Mouse (Mus musculus) limb, embryonic 14.5 days (tissue): Measurements from ENCODE around the gene Sox12. TPM values are rescaled to one million over a fixed set of nuclear protein-coding genes. Genes with fewer than 3 reads are reported as not detected.

Source experiments
- ATAC-seq: fragments of 200-750 bp; cut with Nextera tagmentation; 2 replicates; pipeline ENCODE4 v1.8.0; 2017; ENCODE audit warnings: low read depth, moderate number of reproducible peaks, moderate TSS enrichment; ENCODE audit not compliant: low FRiP score
- DNase-seq: peaks from one replicate; pipeline ENCODE4 v3.0.0-alpha.2; 2015; ENCODE audit warnings: low spot score
- H3K27ac ChIP-seq: fragments of 300-500 bp; sonication (generic); replicated peaks from 2 replicates; pipeline ENCODE4 v1.5.1; 2014; ENCODE audit warnings: low read depth, mild to moderate bottlenecking, low read length, moderate library complexity, mixed read lengths
- H3K27me3 ChIP-seq: fragments of 300-500 bp; sonication (generic); 2 replicates; pipeline ENCODE4 v1.6.1; 2014; ENCODE audit warnings: low read length, mixed read lengths; ENCODE audit not compliant: control insufficient read depth, insufficient read depth
- H3K36me3 ChIP-seq: fragments of 300-500 bp; sonication (generic); 2 replicates; pipeline ENCODE4 v1.6.1; 2014; ENCODE audit warnings: mild to moderate bottlenecking, low read length, moderate library complexity, mixed read lengths; ENCODE audit not compliant: control insufficient read depth, insufficient read depth
- H3K4me1 ChIP-seq: fragments of 300-500 bp; sonication (generic); 2 replicates; pipeline ENCODE4 v1.6.1; 2014; ENCODE audit warnings: antibody characterized with exemption, low read length, mixed read lengths; ENCODE audit not compliant: control insufficient read depth, insufficient read depth
- H3K4me2 ChIP-seq: fragments of 300-500 bp; sonication (generic); replicated peaks from 2 replicates; pipeline ENCODE4 v1.6.1; 2014; ENCODE audit warnings: low read depth, mild to moderate bottlenecking, low read length, moderate library complexity; ENCODE audit not compliant: severe bottlenecking
- H3K4me3 ChIP-seq: fragments of 300-500 bp; sonication (generic); replicated peaks from 2 replicates; pipeline ENCODE4 v1.5.1; 2014; ENCODE audit warnings: low read length
- H3K9ac ChIP-seq: fragments of 300-500 bp; sonication (generic); 2 replicates; pipeline ENCODE4 v1.6.1; 2014; ENCODE audit warnings: mild to moderate bottlenecking, low read depth, low read length, moderate library complexity; ENCODE audit not compliant: severe bottlenecking
- H3K9me3 ChIP-seq: fragments of 300-500 bp; sonication (generic); 2 replicates; pipeline ENCODE4 v1.6.1; 2016; ENCODE audit warnings: low read length; ENCODE audit not compliant: control insufficient read depth
- POLR2A ChIP-seq: fragments of 200-500 bp; IDR thresholded peaks from 2 replicates; pipeline ENCODE4 v1.8.0; 2012; ENCODE audit warnings: inconsistent platforms, mild to moderate bottlenecking, moderate library complexity, borderline replicate concordance; ENCODE audit not compliant: insufficient read depth, insufficient read length; ENCODE audit errors: extremely low read depth
- WGBS: fragments of 180-500 bp; shearing (Covaris S2); extraction: QIAGEN DNeasy Blood & Tissue Kit; methylation state at CpG from one replicate; pipeline ENCODE4 v1.1.7; 2014; 5-methylcytosine and 5-hydroxymethylcytosine counted together
- polyA plus RNA-seq, 2 experiments: library from polyadenylated mRNA; depleted of rRNA in 1 of 2; stranded (reverse) in 1 of 2; unstranded in 1 of 2; fragments of >200 nt; fragmentation: Nextera tagmentation in 1 of 2; extraction: Ambion mirVana in 1 of 2; gene quantifications; 2 replicates each; pipeline versions ENCODE4 v1.2.1 to v1.2.3; 2012 to 2014

Gene Sox12
- 48.8 and 60.7 TPM in 2 replicates for polyA plus RNA-seq (2012; rRNA removed)
- 13.5 and 17.1 TPM in 2 replicates for polyA plus RNA-seq (2014; fragmentation: Nextera tagmentation; extraction: Ambion mirVana)

DNA sequence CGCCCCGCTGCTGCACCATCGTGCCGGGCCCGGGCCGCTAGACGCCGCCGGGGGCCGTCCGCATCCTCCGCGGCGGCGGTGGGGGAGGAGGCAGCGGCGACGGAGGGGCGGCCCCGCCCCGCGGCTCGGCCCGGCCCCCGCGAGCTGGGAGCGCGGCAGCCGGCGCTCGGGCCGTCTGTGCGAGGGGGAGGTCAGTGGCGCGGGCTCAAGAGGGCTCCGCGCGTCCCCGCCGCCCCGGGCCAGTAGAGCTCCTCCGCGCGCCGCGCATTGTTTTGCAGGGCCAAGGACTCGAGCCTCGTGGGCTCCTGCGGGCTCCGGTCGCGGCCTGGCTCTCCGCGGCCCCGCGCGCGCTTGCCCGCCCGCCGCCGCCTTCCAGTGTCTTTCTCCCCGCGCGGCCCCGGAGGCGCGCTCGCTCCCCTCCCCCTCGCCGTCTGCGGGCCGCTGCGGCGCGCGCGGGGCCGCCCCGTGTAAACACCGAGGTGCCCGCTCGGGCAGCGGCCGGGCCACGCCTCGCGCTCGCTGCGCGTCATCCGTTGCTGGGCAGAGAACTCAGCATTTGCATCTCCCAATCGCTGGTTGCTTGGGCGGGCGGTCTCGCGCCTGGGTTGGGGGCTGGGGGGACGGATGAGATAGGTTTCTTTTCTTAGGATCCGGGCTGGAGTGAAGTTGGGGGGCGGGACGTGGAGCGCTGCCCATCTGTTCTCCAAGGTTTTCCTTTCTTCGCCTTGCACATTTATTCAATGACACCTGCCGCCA, at the start of gene Sox12:
Gene Sox12, minus strand, starts transcription at position 384 of the 756 bp plus-strand sequence.
- WGBS: 0% methylated on average over 30 of the region's 104 CpGs

GRCm38 (mm10) chr2:152447461-152447860, 49.6 kb upstream of the Sox12 start:
- no peak overlapping the region for H3K4me2 ChIP-seq
- H3K27ac ChIP-seq: no peak overlapping the region
- no peaks in the 10 kb centered on the region for H3K27me3 ChIP-seq
- no peak for TF ChIP-seq POLR2A
- no peak for DNase-seq
- no peaks in the 10 kb centered on the region for H3K9me3 ChIP-seq
- no peaks in the 10 kb centered on the region for H3K4me1 ChIP-seq
- no peaks in the 10 kb centered on the region for H3K36me3 ChIP-seq
- H3K9ac ChIP-seq: no peak overlapping the region
- WGBS: 57% methylated on average over 5 of the region's 5 CpGs
- ATAC-seq: no peak
- no peak overlapping the region for H3K4me3 ChIP-seq

More for the DNA sequence above, at the start of gene Sox12:
- peak; percentile 96 for DNase-seq
- Histone ChIP-seq H3K4me1 (peaks cover 31% of the 10 kb centered on the region), H3K4me3 (peak within 1 kb of the TSS; percentile 93), H3K27ac (peak within 1 kb of the TSS; percentile 99), H3K9me3 (no peaks in the 10 kb centered on the region), H3K9ac (peak within 1 kb of the TSS; percentile 94), H3K4me2 (peak within 1 kb of the TSS; percentile 92), H3K27me3 (no peaks in the 10 kb centered on the region), H3K36me3 (peaks cover 19% of the 10 kb centered on the region)
- TF ChIP-seq POLR2A: peak; percentile 67; the same call in 1 of the 2 replicates
- peak; percentile 73 for ATAC-seq

- H3K4me1 ChIP-seq: no peaks in the 10 kb centered on the region
- TF ChIP-seq POLR2A: no peak
- H3K36me3 ChIP-seq: no peaks in the 10 kb centered on the region
- no peak overlapping the region for H3K4me3 ChIP-seq
- 71% methylated on average over 2 of the region's 2 CpGs for WGBS
- no peak overlapping the region for H3K4me2 ChIP-seq
- no peak overlapping the region for H3K27ac ChIP-seq
- ATAC-seq (no peak), DNase-seq (no peak)
- no peak overlapping the region for H3K9ac ChIP-seq
- H3K27me3 ChIP-seq: no peaks in the 10 kb centered on the region
- no peaks in the 10 kb centered on the region for H3K9me3 ChIP-seq
Observed at GRCm38 (mm10) chr2:152446642-152447041, 48.8 kb upstream of the Sox12 start.

DNA sequence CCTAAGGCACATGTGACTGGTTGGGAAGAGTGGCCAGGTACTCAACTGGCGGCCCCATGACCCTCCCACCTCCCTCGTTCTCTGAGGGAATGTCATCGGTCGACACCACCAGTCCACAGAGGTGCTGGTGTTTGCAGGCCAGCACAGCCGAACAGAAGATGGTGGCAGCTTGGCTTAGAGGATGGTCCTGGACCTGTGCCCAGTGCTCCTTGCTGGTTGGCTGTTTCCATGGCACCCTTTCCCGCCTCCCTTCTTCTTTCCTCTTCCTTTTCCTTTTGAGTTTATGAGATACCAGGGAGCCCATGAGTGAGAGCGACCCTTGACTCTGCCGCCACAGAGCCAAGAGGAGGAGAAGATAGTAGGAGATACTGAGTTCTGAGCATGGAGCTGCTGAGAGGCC, 45.4 kb upstream of the Sox12 start:
- Histone ChIP-seq H3K27ac (no peak overlapping the region), H3K9me3 (no peaks in the 10 kb centered on the region), H3K27me3 (no peaks in the 10 kb centered on the region), H3K4me3 (no peak overlapping the region), H3K9ac (no peak overlapping the region), H3K4me1 (no peaks in the 10 kb centered on the region), H3K36me3 (no peaks in the 10 kb centered on the region), H3K4me2 (no peak overlapping the region)
- ATAC-seq (no peak), DNase-seq (no peak)
- 89% methylated on average over 8 of the region's 8 CpGs for WGBS
- no peak for TF ChIP-seq POLR2A

GRCm38 (mm10) chr2:152442322-152442721, 44.5 kb upstream of the Sox12 start:
- DNase-seq (no peak), ATAC-seq (no peak)
- Histone ChIP-seq H3K27ac (no peak overlapping the region), H3K4me1 (no peaks in the 10 kb centered on the region; the same call in 1 of the 2 replicates), H3K4me3 (no peak overlapping the region), H3K36me3 (no peaks in the 10 kb centered on the region), H3K4me2 (no peak overlapping the region), H3K27me3 (no peaks in the 10 kb centered on the region), H3K9ac (no peak overlapping the region), H3K9me3 (no peaks in the 10 kb centered on the region)
- WGBS: 74% methylated on average over 4 of the region's 4 CpGs
- no peak for TF ChIP-seq POLR2A
